Mouse (Mus musculus): Measurements from ENCODE around the gene Fitm2. TPM values are rescaled to one million over a fixed set of nuclear protein-coding genes. Genes with fewer than 3 reads are reported as not detected.

The Fitm2 gene
- polyA plus RNA-seq (2012; rRNA removed) = 6.8 and 7.3 TPM in 2 replicates

GRCm38 (mm10) chr2:163472466-163472851 lies at the start of gene Fitm2:
Fitm2 (minus strand) TSS chr2:163472629.

GRCm38 (mm10) chr2:163506300-163507004 lies 34.0 kb upstream of the Fitm2 start, which contains the start of gene Hnf4a:
Hnf4a (plus strand) TSS chr2:163506808.

GRCm38 (mm10) chr2:163492018-163492417 lies 19.6 kb upstream of the Fitm2 start, which contains the start of gene R3hdml:
R3hdml (plus strand) TSS chr2:163492318.

GRCm38 (mm10) chr2:163438246-163438618 lies 34.2 kb downstream of the Fitm2 start, which contains the start of gene Gdap1l1:
Gdap1l1 (plus strand) TSS chr2:163438476.

GRCm38 (mm10) chr2:163424597-163424996 lies 47.8 kb downstream of the Fitm2 start, which contains the start of gene Oser1:
Oser1 (minus strand) TSS chr2:163424697.

Other genes starting within 250 kb of the Fitm2 start
- gene Jph2, start 74.6 kb downstream of the Fitm2 start, polyA plus RNA-seq (2012; rRNA removed) = 0.49 and 2.0 TPM in 2 replicates
- gene Oser1, start 47.9 kb downstream of the Fitm2 start, polyA plus RNA-seq (2012; rRNA removed) = 26.3 and 29.2 TPM in 2 replicates
- gene Gdap1l1, start 34.2 kb downstream of the Fitm2 start, polyA plus RNA-seq (2012; rRNA removed) = 117 and 118 TPM in 2 replicates
- 0.25 and 0.31 TPM in 2 replicates for gene R3hdml, start 19.7 kb upstream of the Fitm2 start, polyA plus RNA-seq (2012; rRNA removed)
- 0.09 TPM in 1 of 2 replicates, not detected in the other for gene Hnf4a, start 34.2 kb upstream of the Fitm2 start, polyA plus RNA-seq (2012; rRNA removed)
- 26.2 and 26.6 TPM in 2 replicates for gene Ttpal, start 129.7 kb upstream of the Fitm2 start, polyA plus RNA-seq (2012; rRNA removed)
- gene Serinc3, start 172.5 kb upstream of the Fitm2 start, polyA plus RNA-seq (2012; rRNA removed) = 76.4 and 83.6 TPM in 2 replicates
- 69.3 and 70.9 TPM in 2 replicates for gene Pkig, start 185.8 kb upstream of the Fitm2 start, polyA plus RNA-seq (2012; rRNA removed)

Data from central nervous system, embryonic 14 days (tissue).